Mouse (Mus musculus) B cell, adult 67 days (primary cell): ENCODE results near the gene Klf2. TPM values are rescaled to one million over a fixed set of nuclear protein-coding genes. Genes with fewer than 3 reads are reported as not detected.

Experiments
- total RNA-seq, 2 experiments: library from RNA; stranded (reverse); gene quantifications; 4 replicates each; pipeline ENCODE4 v1.2.4; 2023

Klf2 gene
- 1,000 to 10,000 TPM; 1,584 to 2,812 TPM for total RNA-seq

GRCm38 (mm10) chr8:72318801-72319322 lies at the start of gene Klf2:
Klf2 (plus strand) TSS chr8:72319033.

GRCm38 (mm10) chr8:72305210-72305905 lies 13.5 kb upstream of the Klf2 start, which contains the start of gene Gm10282:
Gm10282 (minus strand) TSS chr8:72305260.

Other genes starting within 250 kb of the Klf2 start
- not detected for gene Olfr373, start 235.9 kb upstream of the Klf2 start, total RNA-seq
- gene Olfr374, start 212.0 kb upstream of the Klf2 start, total RNA-seq = under 1 TPM; 0.09 to 0.27 TPM
- gene Tpm4, start 184.1 kb upstream of the Klf2 start, total RNA-seq = 100 to 1,000 TPM; 241 to 290 TPM
- 100 to 1,000 TPM; 152 to 153 TPM for gene Rab8a, start 157.8 kb upstream of the Klf2 start, total RNA-seq
- gene Hsh2d, start 129.4 kb upstream of the Klf2 start, total RNA-seq = 10 to 100 TPM; 28.4 to 44.0 TPM
- not detected for gene Cib3, start 106.2 kb upstream of the Klf2 start, total RNA-seq
- gene Gm11034, start 105.4 kb upstream of the Klf2 start, total RNA-seq = not detected
- gene Fam32a, start 99.3 kb upstream of the Klf2 start, total RNA-seq = 10 to 100 TPM; 69.0 to 86.6 TPM
- 100 to 1,000 TPM; 204 to 217 TPM for gene Ap1m1, start 79.0 kb upstream of the Klf2 start, total RNA-seq
- gene Gm10282, start 13.8 kb upstream of the Klf2 start, total RNA-seq = 10 to 100 TPM; 15.6 to 16.1 TPM
- gene Eps15l1, start 102.4 kb downstream of the Klf2 start, total RNA-seq = 100 to 1,000 TPM; 105 to 107 TPM
- gene Calr3, start 124.8 kb downstream of the Klf2 start, total RNA-seq = under 1 TPM; 0.42 to 0.49 TPM
- gene 1700030K09Rik, start 124.8 kb downstream of the Klf2 start, total RNA-seq = 10 to 100 TPM; 41.9 to 45.0 TPM
- gene Cherp, start 156.2 kb downstream of the Klf2 start, total RNA-seq = 100 to 1,000 TPM; 119 to 140 TPM
- gene Slc35e1, start 173.6 kb downstream of the Klf2 start, total RNA-seq = 10 to 100 TPM; 73.0 to 73.1 TPM
- 10 to 100 TPM; 17.2 to 20.0 TPM for gene Med26, start 229.2 kb downstream of the Klf2 start, total RNA-seq